Mouse (Mus musculus): Measurements from ENCODE around the gene Tgfbr3. TPM values are rescaled to one million over a fixed set of nuclear protein-coding genes. Genes with fewer than 3 reads are reported as not detected.

The Tgfbr3 gene
- polyA plus RNA-seq, 1 experiment = 6.1 TPM

GRCm38 (mm10) chr5:107092137-107092536, 197.3 kb downstream of the Tgfbr3 start:
- Histone ChIP-seq H3K27ac (ENCODE audit: insufficient read depth, low read length) (no peak overlapping the region), H3K4me3 (ENCODE audit: insufficient read depth, low read length) (no peak overlapping the region), H3K4me1 (ENCODE audit: control insufficient read depth, insufficient read depth, low read length) (no peaks in the 10 kb centered on the region; the same call in none of the 2 replicates)
- TF ChIP-seq CTCF (IDR thresholded peaks at IDR 0.05; ENCODE audit: extremely low read depth, insufficient read depth, low read length) (no peak), POLR2A (IDR thresholded peaks at IDR 0.05; ENCODE audit: extremely low read depth, insufficient read depth, low read length) (no peak)

- no peak for TF ChIP-seq POLR2A (IDR thresholded peaks at IDR 0.05; ENCODE audit: extremely low read depth, insufficient read depth, low read length)
- no peak for TF ChIP-seq CTCF (IDR thresholded peaks at IDR 0.05; ENCODE audit: extremely low read depth, insufficient read depth, low read length)
Measured at GRCm38 (mm10) chr5:107089966-107090365, 199.5 kb downstream of the Tgfbr3 start.

GRCm38 (mm10) chr5:107087829-107088808, 201.3 kb downstream of the Tgfbr3 start:
- no peaks in the 10 kb centered on the region; the same call in none of the 2 replicates for H3K4me1 ChIP-seq (ENCODE audit: control insufficient read depth, insufficient read depth, low read length)
- no peak overlapping the region for H3K27ac ChIP-seq (ENCODE audit: insufficient read depth, low read length)
- TF ChIP-seq CTCF (IDR thresholded peaks at IDR 0.05; ENCODE audit: extremely low read depth, insufficient read depth, low read length) (no peak), POLR2A (IDR thresholded peaks at IDR 0.05; ENCODE audit: extremely low read depth, insufficient read depth, low read length) (no peak)
- H3K4me3 ChIP-seq (ENCODE audit: insufficient read depth, low read length) = no peak overlapping the region

More at GRCm38 (mm10) chr5:107089966-107090365, 199.5 kb downstream of the Tgfbr3 start:
- Histone ChIP-seq H3K4me3 (ENCODE audit: insufficient read depth, low read length) (no peak overlapping the region), H3K4me1 (ENCODE audit: control insufficient read depth, insufficient read depth, low read length) (no peaks in the 10 kb centered on the region; the same call in none of the 2 replicates), H3K27ac (ENCODE audit: insufficient read depth, low read length) (no peak overlapping the region)

- Histone ChIP-seq H3K27ac (ENCODE audit: insufficient read depth, low read length) (no peak overlapping the region), H3K4me1 (ENCODE audit: control insufficient read depth, insufficient read depth, low read length) (no peaks in the 10 kb centered on the region; the same call in none of the 2 replicates), H3K4me3 (ENCODE audit: insufficient read depth, low read length) (no peak overlapping the region)
- TF ChIP-seq POLR2A (IDR thresholded peaks at IDR 0.05; ENCODE audit: extremely low read depth, insufficient read depth, low read length) (no peak), CTCF (IDR thresholded peaks at IDR 0.05; ENCODE audit: extremely low read depth, insufficient read depth, low read length) (no peak)
Measured at GRCm38 (mm10) chr5:107087291-107087690, 202.1 kb downstream of the Tgfbr3 start.

- Histone ChIP-seq H3K4me1 (ENCODE audit: control insufficient read depth, insufficient read depth, low read length) (no peaks in the 10 kb centered on the region; the same call in none of the 2 replicates), H3K27ac (ENCODE audit: insufficient read depth, low read length) (no peak overlapping the region), H3K4me3 (ENCODE audit: insufficient read depth, low read length) (no peak overlapping the region)
- TF ChIP-seq POLR2A (IDR thresholded peaks at IDR 0.05; ENCODE audit: extremely low read depth, insufficient read depth, low read length) = no peak
- no peak for TF ChIP-seq CTCF (IDR thresholded peaks at IDR 0.05; ENCODE audit: extremely low read depth, insufficient read depth, low read length)
Measured at GRCm38 (mm10) chr5:107086166-107086565, 203.3 kb downstream of the Tgfbr3 start.

GRCm38 (mm10) chr5:107084431-107084830, 205.0 kb downstream of the Tgfbr3 start:
- no peak overlapping the region for H3K27ac ChIP-seq (ENCODE audit: insufficient read depth, low read length)
- no peak overlapping the region for H3K4me3 ChIP-seq (ENCODE audit: insufficient read depth, low read length)
- TF ChIP-seq CTCF (IDR thresholded peaks at IDR 0.05; ENCODE audit: extremely low read depth, insufficient read depth, low read length) (no peak), POLR2A (IDR thresholded peaks at IDR 0.05; ENCODE audit: extremely low read depth, insufficient read depth, low read length) (no peak)
- no peaks in the 10 kb centered on the region; the same call in none of the 2 replicates for H3K4me1 ChIP-seq (ENCODE audit: control insufficient read depth, insufficient read depth, low read length)

- H3K4me3 ChIP-seq (ENCODE audit: insufficient read depth, low read length) = no peak overlapping the region
Measured at GRCm38 (mm10) chr5:107082011-107082410, 207.4 kb downstream of the Tgfbr3 start.

GRCm38 (mm10) chr5:107080986-107081624, 208.3 kb downstream of the Tgfbr3 start:
- Histone ChIP-seq H3K27ac (ENCODE audit: insufficient read depth, low read length) (no peak overlapping the region), H3K4me3 (ENCODE audit: insufficient read depth, low read length) (no peak overlapping the region), H3K4me1 (ENCODE audit: control insufficient read depth, insufficient read depth, low read length) (no peaks in the 10 kb centered on the region)
- TF ChIP-seq CTCF (IDR thresholded peaks at IDR 0.05; ENCODE audit: extremely low read depth, insufficient read depth, low read length) = no peak
- no peak for TF ChIP-seq POLR2A (IDR thresholded peaks at IDR 0.05; ENCODE audit: extremely low read depth, insufficient read depth, low read length)

More at GRCm38 (mm10) chr5:107082011-107082410, 207.4 kb downstream of the Tgfbr3 start:
- Histone ChIP-seq H3K4me1 (ENCODE audit: control insufficient read depth, insufficient read depth, low read length) (no peaks in the 10 kb centered on the region), H3K27ac (ENCODE audit: insufficient read depth, low read length) (no peak overlapping the region)
- no peak for TF ChIP-seq POLR2A (IDR thresholded peaks at IDR 0.05; ENCODE audit: extremely low read depth, insufficient read depth, low read length)
- no peak for TF ChIP-seq CTCF (IDR thresholded peaks at IDR 0.05; ENCODE audit: extremely low read depth, insufficient read depth, low read length)

- no peaks in the 10 kb centered on the region for H3K4me1 ChIP-seq (ENCODE audit: control insufficient read depth, insufficient read depth, low read length)
- H3K4me3 ChIP-seq (ENCODE audit: insufficient read depth, low read length) = no peak overlapping the region
- no peak overlapping the region for H3K27ac ChIP-seq (ENCODE audit: insufficient read depth, low read length)
- TF ChIP-seq POLR2A (IDR thresholded peaks at IDR 0.05; ENCODE audit: extremely low read depth, insufficient read depth, low read length) (no peak), CTCF (IDR thresholded peaks at IDR 0.05; ENCODE audit: extremely low read depth, insufficient read depth, low read length) (no peak)
Measured at GRCm38 (mm10) chr5:107079920-107080319, 209.5 kb downstream of the Tgfbr3 start.
